Mouse (Mus musculus): ENCODE measurements around the gene Krt78. TPM values are rescaled to one million over a fixed set of nuclear protein-coding genes. Genes with fewer than 3 reads are reported as not detected.

Gene Krt78
- polyA plus RNA-seq, 1 experiment from 2014 or later: 0.09 TPM

DNA sequence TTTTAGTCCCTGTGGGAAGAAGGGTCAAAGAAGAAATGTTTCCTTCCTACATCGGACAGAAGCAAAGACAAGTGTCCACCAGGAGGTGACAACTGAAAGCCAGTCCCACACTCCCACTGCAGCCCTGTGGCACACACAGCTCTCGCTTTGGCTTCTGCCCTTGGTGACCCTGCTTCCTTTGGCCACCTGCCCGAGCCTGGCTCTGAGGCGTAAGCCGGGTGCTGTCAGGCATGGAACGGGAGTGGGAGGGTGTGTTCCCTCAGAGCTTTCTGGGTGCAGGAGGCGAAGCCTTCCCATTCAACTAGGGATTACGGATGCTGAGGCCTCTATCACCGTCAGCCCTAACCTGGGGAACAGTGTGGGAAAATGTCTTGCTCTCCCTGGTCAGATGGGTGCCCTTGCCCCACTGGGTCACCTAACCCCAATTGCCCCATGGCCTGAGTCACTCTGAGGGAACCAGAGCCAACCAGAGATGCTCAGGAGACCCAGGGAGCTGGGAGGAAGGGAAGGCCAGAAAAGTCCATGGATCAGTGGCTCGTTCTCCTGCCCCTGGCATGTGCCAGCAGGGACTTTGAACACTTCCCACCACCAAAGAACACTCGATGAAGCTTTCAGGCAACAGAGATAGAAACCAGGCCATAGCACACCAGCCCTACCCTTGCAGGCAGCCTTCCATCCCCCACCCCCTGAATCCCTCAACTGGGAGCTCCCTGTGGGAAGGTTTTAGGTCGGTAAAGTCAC is 26.6 kb downstream of the Krt78 start:
- no peak overlapping the region for H3K4me3 ChIP-seq (ENCODE audit: low read depth, low read length)
- no peaks in the 10 kb centered on the region for H3K27me3 ChIP-seq (replicated peaks; ENCODE audit: control insufficient read depth, insufficient read depth, low read length)
- H3K9me3 ChIP-seq (ENCODE audit: control insufficient read depth, low read length): no peaks in the 10 kb centered on the region
- no peaks in the 10 kb centered on the region for H3K36me3 ChIP-seq (ENCODE audit: control insufficient read depth, insufficient read depth, low read length)
- no peak for ATAC-seq (replicated peaks; ENCODE audit: low FRiP score, low TSS enrichment, low read depth)
- no peak for DNase-seq (ENCODE audit: low spot score)
- 78% methylated on average over 12 of the region's 12 CpGs for WGBS
- H3K4me2 ChIP-seq (ENCODE audit: low read length): no peak overlapping the region
- no peak overlapping the region for H3K27ac ChIP-seq (ENCODE audit: low read depth)
- no peak overlapping the region for H3K9ac ChIP-seq (ENCODE audit: low read length)
- peaks cover 10% of the 10 kb centered on the region; the same call in 1 of the 2 replicates for H3K4me1 ChIP-seq (replicated peaks; ENCODE audit: control insufficient read depth, insufficient read depth, low read length)

DNA sequence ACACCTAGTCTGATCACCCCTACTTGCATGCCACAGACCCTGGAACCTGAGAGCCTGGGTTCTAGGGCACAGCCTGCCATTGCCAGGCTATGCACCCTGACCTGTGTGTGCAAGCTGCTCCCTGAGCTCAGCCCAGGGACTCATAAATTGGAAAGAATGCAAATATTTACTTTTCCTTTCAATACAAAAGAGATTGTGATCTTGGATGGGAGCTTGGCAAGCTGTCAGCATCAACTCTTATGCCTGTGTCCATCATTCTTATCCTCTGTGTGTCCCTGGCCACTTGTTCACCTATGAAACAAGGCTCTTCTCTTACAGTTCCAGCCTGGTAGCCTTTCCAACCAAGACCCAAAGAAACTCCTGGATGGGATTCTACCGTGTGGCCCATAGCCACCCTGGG is 29.0 kb downstream of the Krt78 start:
- H3K36me3 ChIP-seq (ENCODE audit: control insufficient read depth, insufficient read depth, low read length): no peaks in the 10 kb centered on the region
- no peak overlapping the region for H3K27ac ChIP-seq (ENCODE audit: low read depth)
- peaks cover 7% of the 10 kb centered on the region; the same call in 1 of the 2 replicates for H3K4me1 ChIP-seq (replicated peaks; ENCODE audit: control insufficient read depth, insufficient read depth, low read length)
- no peaks in the 10 kb centered on the region for H3K9me3 ChIP-seq (ENCODE audit: control insufficient read depth, low read length)
- no peak overlapping the region for H3K4me3 ChIP-seq (ENCODE audit: low read depth, low read length)
- no peak for DNase-seq (ENCODE audit: low spot score)
- no peak for ATAC-seq (replicated peaks; ENCODE audit: low FRiP score, low TSS enrichment, low read depth)
- no peak overlapping the region for H3K9ac ChIP-seq (ENCODE audit: low read length)
- 68% methylated on average over 1 of the region's 1 CpGs for WGBS
- H3K27me3 ChIP-seq (replicated peaks; ENCODE audit: control insufficient read depth, insufficient read depth, low read length): no peaks in the 10 kb centered on the region
- H3K4me2 ChIP-seq (ENCODE audit: low read length): no peak overlapping the region

DNA sequence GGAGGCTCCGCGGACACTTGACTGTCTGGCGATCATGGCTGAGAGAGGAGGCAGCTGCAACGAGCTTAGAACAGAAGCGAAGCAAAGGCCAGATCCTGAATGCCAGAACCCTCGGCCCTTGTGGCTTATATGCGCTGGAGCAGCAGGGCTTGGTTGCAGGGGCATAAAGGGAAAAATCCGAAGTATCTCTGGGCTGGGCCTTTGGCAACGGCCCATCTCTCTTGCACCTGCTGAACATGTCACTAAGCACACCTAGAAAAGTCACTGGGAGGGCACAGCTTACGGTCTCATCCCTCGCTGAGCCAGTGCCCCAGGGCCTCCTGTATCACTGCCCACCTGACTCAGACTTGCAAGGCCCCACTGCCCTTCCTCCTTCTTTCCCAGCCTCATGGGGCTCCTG is 29.5 kb downstream of the Krt78 start, which contains the start of gene Krt4:
TSS of gene Krt4 (minus strand) at position 101 of the 400 bp plus-strand sequence.
- peaks cover 3% of the 10 kb centered on the region; the same call in 1 of the 2 replicates for H3K4me1 ChIP-seq (replicated peaks; ENCODE audit: control insufficient read depth, insufficient read depth, low read length)

DNA sequence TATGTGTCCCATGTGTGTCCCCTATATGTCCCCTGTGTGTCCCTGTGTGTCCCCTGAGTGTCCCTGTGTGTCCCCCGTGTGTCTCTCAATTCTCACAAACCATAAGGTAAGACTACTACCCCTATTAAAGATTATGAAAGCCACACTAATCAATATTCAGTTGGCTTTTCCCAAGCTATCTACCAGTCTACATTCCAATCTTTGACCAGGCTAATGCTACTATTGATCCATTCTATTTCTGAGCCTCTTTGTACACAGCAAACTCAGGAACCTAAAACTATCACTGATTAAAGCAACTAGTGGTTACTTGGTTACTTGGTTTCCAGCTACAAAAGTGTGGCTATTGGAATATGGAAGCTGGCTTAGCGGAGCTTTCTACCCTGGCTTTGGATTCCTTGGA is 31.8 kb downstream of the Krt78 start:
- Histone ChIP-seq H3K4me3 (ENCODE audit: low read depth, low read length) (no peak overlapping the region), H3K4me1 (replicated peaks; ENCODE audit: control insufficient read depth, insufficient read depth, low read length) (no peaks in the 10 kb centered on the region), H3K9me3 (ENCODE audit: control insufficient read depth, low read length) (no peaks in the 10 kb centered on the region), H3K4me2 (ENCODE audit: low read length) (no peak overlapping the region), H3K27me3 (replicated peaks; ENCODE audit: control insufficient read depth, insufficient read depth, low read length) (no peaks in the 10 kb centered on the region), H3K9ac (ENCODE audit: low read length) (no peak overlapping the region), H3K27ac (ENCODE audit: low read depth) (no peak overlapping the region), H3K36me3 (ENCODE audit: control insufficient read depth, insufficient read depth, low read length) (no peaks in the 10 kb centered on the region)
- DNase-seq (ENCODE audit: low spot score) (no peak), ATAC-seq (replicated peaks; ENCODE audit: low FRiP score, low TSS enrichment, low read depth) (no peak)
- 79% methylated on average over 2 of the region's 2 CpGs for WGBS

More for the DNA sequence above, 29.5 kb downstream of the Krt78 start, which contains the start of gene Krt4:
- ATAC-seq (replicated peaks; ENCODE audit: low FRiP score, low TSS enrichment, low read depth): no peak
- Histone ChIP-seq H3K4me2 (ENCODE audit: low read length) (no peak within 1 kb of the TSS), H3K36me3 (ENCODE audit: control insufficient read depth, insufficient read depth, low read length) (no peaks in the 10 kb centered on the region), H3K27ac (ENCODE audit: low read depth) (no peak within 1 kb of the TSS), H3K9me3 (ENCODE audit: control insufficient read depth, low read length) (no peaks in the 10 kb centered on the region), H3K9ac (ENCODE audit: low read length) (no peak within 1 kb of the TSS), H3K4me3 (ENCODE audit: low read depth, low read length) (no peak within 1 kb of the TSS), H3K27me3 (replicated peaks; ENCODE audit: control insufficient read depth, insufficient read depth, low read length) (no peaks in the 10 kb centered on the region)
- DNase-seq (ENCODE audit: low spot score): no peak
- 64% methylated on average over 11 of the region's 11 CpGs for WGBS

DNA sequence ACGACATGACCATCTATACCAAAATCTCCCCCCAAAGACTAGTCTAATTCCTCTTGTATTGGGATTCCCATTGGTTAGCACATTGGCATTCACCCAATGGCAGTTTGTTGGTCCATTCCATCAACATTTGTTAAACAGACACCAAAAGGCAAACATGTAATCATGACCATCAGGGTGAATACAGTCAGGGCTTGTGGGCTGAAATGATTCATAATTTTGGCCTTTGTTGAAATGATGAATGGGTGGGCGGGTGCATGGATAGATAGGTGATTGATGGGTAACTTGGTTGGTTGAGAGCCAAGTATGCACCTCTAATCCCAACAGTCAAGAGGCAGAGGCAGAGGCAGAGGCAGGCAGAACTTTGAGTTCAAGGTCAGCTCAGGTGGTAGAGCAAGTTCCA is 38.0 kb downstream of the Krt78 start:
- 69% methylated on average over 2 of the region's 2 CpGs for WGBS
- no peak overlapping the region for H3K27ac ChIP-seq (ENCODE audit: low read depth)
- ATAC-seq (replicated peaks; ENCODE audit: low FRiP score, low TSS enrichment, low read depth): no peak
- DNase-seq (ENCODE audit: low spot score): no peak
- H3K4me3 ChIP-seq (ENCODE audit: low read depth, low read length): no peak overlapping the region
- H3K27me3 ChIP-seq (replicated peaks; ENCODE audit: control insufficient read depth, insufficient read depth, low read length): no peaks in the 10 kb centered on the region
- no peaks in the 10 kb centered on the region for H3K4me1 ChIP-seq (replicated peaks; ENCODE audit: control insufficient read depth, insufficient read depth, low read length)
- no peak overlapping the region for H3K4me2 ChIP-seq (ENCODE audit: low read length)
- H3K9me3 ChIP-seq (ENCODE audit: control insufficient read depth, low read length): no peaks in the 10 kb centered on the region
- no peaks in the 10 kb centered on the region for H3K36me3 ChIP-seq (ENCODE audit: control insufficient read depth, insufficient read depth, low read length)
- no peak overlapping the region for H3K9ac ChIP-seq (ENCODE audit: low read length)

DNA sequence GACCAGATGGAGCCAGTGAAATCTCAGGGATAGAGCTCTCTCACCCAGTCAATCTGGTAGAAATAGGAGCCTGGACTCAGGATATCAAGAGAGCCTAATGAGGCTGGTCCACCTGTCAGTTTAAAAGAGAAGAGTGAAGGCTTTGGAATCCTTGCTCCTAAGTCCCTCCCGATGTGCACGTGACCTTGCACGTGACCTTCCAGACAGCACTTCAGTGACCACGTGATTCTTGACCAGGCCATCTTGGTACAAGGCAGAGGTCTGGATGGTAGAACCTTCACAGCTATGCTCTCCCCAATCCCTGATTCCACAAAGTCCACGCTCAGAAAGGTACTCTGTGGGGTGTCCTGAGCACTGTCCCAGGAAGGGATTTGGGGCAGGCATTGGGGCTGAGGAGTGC is 49.2 kb downstream of the Krt78 start:
- H3K27me3 ChIP-seq (replicated peaks; ENCODE audit: control insufficient read depth, insufficient read depth, low read length): no peaks in the 10 kb centered on the region
- H3K9me3 ChIP-seq (ENCODE audit: control insufficient read depth, low read length): no peaks in the 10 kb centered on the region
- H3K27ac ChIP-seq (ENCODE audit: low read depth): no peak overlapping the region
- no peak overlapping the region for H3K4me2 ChIP-seq (ENCODE audit: low read length)
- WGBS: 79% methylated on average over 5 of the region's 5 CpGs
- no peak for DNase-seq (ENCODE audit: low spot score)
- no peak for ATAC-seq (replicated peaks; ENCODE audit: low FRiP score, low TSS enrichment, low read depth)
- no peaks in the 10 kb centered on the region for H3K36me3 ChIP-seq (ENCODE audit: control insufficient read depth, insufficient read depth, low read length)
- H3K9ac ChIP-seq (ENCODE audit: low read length): no peak overlapping the region
- no peak overlapping the region for H3K4me3 ChIP-seq (ENCODE audit: low read depth, low read length)
- H3K4me1 ChIP-seq (replicated peaks; ENCODE audit: control insufficient read depth, insufficient read depth, low read length): no peaks in the 10 kb centered on the region

DNA sequence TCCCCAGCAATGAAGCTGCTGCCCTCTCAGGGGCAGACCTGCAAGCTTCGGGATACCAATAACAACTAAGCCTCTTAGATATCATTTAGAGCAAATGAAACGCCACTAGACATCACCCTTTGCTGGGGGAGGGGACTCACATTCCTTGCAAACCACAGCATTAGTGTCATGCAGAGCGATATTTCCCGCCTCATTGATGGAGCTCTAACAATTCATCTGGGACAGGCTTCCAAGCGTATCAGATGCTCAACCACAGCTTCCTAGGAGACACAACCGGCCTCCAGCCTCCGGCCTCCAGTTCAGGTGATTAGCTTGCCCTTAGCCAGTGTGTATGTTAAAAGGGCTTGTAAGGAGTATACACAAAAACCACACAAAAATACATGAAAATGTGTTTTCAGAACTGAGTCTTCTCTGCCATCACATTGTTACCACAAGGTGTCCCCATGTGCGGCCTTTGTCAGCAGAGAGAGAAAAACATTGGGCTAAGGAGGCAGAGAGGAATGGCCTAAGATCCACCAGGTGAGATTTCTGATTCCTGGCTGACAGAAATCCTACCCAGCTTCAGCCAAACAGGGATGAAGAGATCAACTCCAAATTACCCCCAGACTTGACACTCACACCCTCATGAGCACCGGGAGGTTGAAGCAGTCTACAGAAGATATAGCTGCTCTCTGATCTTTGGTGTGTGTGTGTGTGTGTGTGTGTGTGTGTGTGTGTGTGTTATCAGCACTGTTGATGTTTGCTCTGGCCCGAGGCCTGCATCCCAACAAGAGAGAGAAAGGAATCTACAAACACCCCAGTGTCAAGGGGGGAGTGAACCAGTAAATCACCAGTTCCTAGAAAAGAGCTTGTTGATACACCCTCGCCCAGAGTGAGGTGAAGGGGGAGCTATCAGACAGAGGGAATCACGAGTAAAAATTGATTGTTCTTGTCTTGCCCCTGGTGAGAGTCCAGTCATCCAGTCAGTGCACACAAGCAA is 51.6 kb downstream of the Krt78 start:
- Histone ChIP-seq H3K4me1 (replicated peaks; ENCODE audit: control insufficient read depth, insufficient read depth, low read length) (no peaks in the 10 kb centered on the region), H3K9me3 (ENCODE audit: control insufficient read depth, low read length) (no peaks in the 10 kb centered on the region), H3K27me3 (replicated peaks; ENCODE audit: control insufficient read depth, insufficient read depth, low read length) (no peaks in the 10 kb centered on the region), H3K9ac (ENCODE audit: low read length) (no peak overlapping the region), H3K4me3 (ENCODE audit: low read depth, low read length) (no peak overlapping the region), H3K27ac (ENCODE audit: low read depth) (no peak overlapping the region), H3K4me2 (ENCODE audit: low read length) (no peak overlapping the region), H3K36me3 (ENCODE audit: control insufficient read depth, insufficient read depth, low read length) (no peaks in the 10 kb centered on the region)
- no peak for ATAC-seq (replicated peaks; ENCODE audit: low FRiP score, low TSS enrichment, low read depth)
- DNase-seq (ENCODE audit: low spot score): no peak
- 51% methylated on average over 12 of the region's 12 CpGs for WGBS

Data from intestine, embryonic 14.5 days (tissue).